Mouse (Mus musculus) urinary bladder, postnatal 10 days (tissue): ENCODE results near the gene Twsg1.

Experiments used
- DNase-seq: peaks from one replicate; pipeline ENCODE4 v3.0.0; 2022; ENCODE audit warnings: low spot score

Gene Twsg1

GRCm38 (mm10) chr17:65933741-65934140 is 17.3 kb downstream of the Twsg1 start:
- no peak for DNase-seq

GRCm38 (mm10) chr17:65931525-65931924 is 19.5 kb downstream of the Twsg1 start:
- DNase-seq: no peak

DNA sequence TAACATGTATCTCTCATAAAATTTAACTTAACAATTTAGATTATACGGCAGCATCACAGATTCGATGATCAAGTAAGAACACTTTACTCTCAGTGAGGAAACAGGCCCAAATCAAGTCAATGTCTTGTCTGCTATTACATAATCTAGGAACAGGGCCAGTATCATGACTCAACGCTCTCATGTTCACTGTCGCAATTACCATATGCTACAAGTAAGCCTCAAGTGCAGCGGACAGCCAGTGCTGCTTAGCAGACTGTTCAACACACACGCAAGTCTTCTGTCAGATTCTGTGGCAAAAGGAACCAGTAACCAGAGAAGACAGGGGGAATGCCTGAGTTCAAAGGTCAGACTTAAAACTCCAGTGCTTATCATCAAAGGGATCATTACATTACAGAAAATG is 20.1 kb downstream of the Twsg1 start:
- no peak for DNase-seq

- DNase-seq: no peak
Measured at GRCm38 (mm10) chr17:65930158-65930826, 20.7 kb downstream of the Twsg1 start.

DNA sequence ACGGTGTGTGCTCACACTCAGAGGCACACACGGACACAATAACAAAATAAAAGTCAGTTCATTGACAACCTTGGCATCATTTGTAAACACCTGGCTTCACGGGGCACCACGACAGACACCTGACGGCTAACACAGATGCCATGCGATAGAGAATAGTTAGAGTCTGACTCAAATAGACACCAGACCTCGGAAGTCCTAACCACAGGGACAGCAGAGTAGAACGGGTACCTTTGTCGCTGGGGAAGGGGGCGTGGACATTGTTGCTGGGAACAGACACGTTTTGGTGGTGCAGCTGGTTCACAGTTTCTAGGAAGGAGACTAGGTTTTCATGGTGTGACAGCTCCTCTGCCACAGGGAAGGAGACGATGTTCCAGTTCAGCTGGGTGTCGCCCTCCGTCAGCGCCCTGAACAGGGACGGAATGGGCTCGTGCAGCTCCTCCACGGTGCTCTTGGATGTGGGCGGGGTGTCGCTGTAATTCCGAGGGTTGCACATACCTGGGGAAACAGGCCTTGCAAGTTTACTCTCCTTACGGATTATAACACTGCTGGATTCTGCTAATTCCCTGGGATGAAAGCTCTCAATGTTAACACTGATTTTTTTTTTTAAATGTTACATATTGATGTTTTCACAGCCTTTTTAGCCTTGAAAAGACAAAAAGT is 21.6 kb downstream of the Twsg1 start:
- no peak for DNase-seq

DNA sequence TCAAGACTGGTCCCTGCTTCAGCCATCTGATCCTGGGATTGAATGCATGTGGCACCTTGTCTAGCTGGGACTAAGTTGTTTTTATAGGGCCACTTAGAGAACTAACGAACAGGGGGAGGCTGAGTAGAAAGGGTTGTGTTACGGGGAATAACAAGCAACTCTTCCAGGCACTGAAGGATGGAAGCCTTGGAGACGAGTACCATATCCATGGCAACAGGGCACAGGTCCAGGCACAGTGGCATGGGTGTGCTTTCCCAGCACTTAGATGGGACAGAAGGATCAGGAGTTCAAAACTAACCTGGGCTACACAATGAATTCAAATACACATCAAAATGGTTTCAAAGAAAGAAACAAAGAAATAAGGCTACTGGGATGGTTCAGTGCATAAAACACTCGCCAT is 23.9 kb downstream of the Twsg1 start:
- no peak for DNase-seq

DNA sequence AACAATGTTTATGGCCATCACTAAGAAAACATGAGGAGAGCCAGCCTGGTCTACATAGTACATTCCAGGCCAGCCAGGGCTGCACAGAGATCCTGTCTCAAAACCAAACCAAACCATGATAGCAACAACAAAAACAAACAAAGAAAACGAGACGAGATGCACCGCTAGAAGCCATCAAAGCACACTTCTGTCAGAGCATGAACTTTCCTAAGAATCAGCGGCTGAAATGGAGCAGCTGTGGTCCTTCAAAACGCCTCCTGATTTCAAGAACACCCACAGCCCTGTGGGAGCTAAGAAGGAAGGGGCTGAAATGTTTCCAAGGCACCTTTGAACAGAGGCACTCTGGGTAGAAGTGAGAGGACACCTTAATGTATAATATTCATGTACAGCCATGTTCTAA is 26.8 kb downstream of the Twsg1 start:
- no peak for DNase-seq

- no peak for DNase-seq
Measured at GRCm38 (mm10) chr17:65921975-65922374, 29.1 kb downstream of the Twsg1 start.

- no peak for DNase-seq
Measured at GRCm38 (mm10) chr17:65919235-65919634, 31.8 kb downstream of the Twsg1 start.

GRCm38 (mm10) chr17:65916135-65916668 is 34.8 kb downstream of the Twsg1 start:
- DNase-seq: peak; percentile 50

DNA sequence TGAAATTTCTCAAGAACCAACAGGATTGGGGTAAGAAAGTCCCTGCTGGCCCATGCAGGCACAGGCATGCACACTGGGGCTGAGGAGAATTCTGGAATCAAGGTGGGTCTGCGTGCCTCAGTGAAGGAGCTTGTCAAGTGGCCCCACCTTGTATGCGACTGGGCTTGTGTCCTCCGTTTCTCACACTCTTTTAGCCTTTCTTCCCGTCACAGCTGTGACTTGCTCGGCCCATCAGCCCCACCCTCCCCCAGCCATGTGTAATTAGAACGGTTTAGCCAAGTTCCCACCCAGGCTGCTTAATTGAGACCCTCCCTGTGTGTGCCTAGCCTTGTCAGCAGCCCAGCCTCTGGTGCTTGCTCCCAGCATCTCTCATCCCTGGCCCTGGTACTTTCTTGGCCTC is 36.9 kb downstream of the Twsg1 start:
- no peak for DNase-seq

DNA sequence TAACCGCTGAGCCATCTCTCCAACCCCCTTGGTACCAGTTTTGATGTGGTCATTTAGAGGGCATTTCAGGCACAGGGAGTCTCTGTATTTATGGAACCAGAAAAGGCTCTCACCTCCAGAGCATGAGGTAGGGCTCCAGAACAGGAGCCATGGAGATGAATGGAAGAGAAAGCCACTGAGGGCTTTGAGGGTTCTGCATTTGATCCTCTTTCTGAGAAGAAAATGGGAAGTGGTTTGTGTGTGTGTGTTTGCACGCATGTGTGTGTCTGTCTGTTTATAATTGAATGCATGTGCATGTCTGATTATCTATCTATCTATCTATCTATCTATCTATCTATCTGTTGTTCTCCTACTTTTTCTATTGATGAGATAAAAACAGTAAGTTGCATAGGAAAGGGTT is 38.8 kb downstream of the Twsg1 start:
- no peak for DNase-seq

DNA sequence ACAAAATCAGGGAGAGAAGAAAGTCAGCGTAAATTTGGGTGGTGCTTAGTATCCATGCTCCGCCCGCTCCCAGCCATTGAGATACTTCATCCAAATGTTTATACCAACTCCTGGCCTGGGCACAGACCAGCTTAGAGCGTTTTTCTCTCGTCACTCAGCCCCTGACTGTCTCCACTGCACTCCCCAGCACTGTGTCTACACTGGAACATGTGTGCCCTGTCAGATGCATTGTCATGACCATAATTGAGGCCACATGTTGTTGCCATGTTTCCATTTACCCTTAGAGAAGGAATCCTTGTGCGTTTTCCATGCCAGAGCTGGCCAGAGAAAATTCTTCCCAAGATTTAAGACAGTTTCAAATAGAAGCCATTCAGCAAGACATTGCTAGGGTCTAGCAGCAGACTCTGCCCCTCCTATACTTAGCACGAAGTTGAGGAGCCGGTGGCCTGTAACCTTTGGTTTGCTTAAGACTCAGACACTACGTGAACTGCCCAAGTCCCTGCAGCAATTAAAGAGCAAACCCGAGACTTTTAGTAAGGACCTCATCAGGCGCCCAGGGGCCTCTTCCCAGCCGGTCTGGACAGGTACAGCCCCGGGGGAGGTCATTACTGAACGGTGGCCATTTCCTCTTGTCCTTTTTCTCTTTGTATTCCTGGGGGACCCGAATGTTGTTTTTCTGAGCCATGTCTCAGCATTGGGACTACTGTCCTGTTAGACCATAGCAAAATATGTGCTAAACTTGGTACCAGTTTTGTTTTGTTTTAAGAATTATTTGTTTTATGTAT is 39.5 kb downstream of the Twsg1 start:
- no peak for DNase-seq

DNA sequence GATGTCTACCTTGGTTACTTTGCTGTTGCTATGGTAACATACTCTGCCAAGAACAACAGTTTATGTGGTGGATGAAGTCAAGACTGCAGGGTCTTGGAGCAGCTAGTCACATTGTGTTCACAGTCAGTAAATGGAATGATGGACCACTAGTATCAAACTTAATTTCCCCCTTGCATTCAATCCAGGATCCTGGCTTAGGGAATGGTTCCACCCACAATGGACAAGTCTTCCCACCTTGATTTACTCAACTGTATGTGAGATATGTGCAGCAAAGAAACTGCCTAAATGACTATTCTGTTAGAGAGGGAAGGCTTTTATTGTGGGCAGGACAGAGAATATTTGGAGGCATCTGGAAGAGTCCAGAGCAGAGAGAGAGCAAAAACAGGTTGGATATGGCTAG is 42.8 kb downstream of the Twsg1 start:
- DNase-seq: no peak

- DNase-seq: no peak
Measured at GRCm38 (mm10) chr17:65906895-65907401, 44.1 kb downstream of the Twsg1 start.

DNA sequence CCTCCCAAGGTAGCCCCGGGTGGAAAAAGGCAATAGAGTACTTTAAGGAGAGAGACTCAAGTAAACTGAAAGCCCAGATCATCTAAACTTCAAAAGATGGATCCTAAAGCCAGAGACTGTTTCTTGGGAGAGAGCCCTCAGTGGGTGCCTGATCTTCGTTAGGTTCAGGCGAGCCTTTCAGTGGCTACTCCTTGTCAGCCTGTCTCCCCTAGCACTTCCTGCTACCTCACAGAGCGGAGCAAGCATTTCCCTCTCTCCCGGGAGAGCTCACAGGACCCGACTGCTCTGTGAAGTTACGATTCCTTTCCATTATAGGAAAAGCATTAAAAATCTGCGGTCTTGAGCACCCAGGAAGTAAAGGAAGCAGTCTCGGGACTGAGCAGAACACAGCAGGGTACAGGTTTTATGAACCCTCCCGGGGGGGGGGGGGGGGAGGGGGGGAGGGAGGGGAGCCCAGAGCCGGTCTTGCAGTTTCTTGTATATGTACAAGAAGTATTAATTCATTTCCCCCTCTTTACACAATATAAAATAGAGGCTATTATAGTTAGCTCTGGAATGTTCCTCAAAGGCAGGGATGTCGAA is 44.6 kb downstream of the Twsg1 start:
- no peak for DNase-seq

DNA sequence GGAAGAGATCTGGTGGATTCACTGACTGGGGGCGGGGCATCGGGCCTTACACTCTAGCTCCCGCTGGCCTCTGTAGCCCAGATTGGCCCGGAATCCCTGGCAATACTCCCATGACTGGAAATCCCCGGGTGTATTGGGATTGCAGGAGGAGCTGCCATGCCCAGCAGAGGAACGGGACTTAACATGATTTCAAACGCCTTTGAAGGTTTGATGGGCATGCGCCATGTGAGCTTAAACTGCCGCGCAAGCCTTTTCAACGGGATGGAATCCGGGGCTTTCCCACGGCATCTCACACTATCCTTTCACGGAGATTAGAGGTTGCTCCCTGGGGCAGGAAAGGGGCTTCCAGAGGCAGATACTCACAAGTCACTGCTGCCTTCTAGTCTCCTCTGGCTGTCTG is 45.8 kb downstream of the Twsg1 start:
- DNase-seq: no peak

DNA sequence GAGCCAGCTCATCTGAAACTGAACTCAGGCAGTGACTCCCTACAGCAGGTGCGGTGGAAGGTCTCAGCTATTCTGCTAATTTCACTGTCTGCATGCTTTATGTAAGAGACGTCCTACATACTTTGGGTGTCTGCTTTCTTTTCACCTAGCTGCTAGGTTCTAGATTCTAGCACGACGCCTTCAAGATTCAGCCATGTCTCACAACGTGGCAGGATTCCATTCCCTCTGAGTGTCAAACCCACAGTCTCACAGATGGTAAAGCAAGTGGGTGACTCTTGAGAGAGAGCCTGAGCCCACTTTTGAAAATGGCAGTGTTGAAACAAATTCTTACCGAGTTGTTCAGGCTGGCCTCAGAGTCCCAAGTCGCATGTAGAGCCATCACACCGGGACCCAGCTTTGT is 47.2 kb downstream of the Twsg1 start:
- DNase-seq: no peak

- no peak for DNase-seq
Measured at GRCm38 (mm10) chr17:65903011-65903410, 48.0 kb downstream of the Twsg1 start.

DNA sequence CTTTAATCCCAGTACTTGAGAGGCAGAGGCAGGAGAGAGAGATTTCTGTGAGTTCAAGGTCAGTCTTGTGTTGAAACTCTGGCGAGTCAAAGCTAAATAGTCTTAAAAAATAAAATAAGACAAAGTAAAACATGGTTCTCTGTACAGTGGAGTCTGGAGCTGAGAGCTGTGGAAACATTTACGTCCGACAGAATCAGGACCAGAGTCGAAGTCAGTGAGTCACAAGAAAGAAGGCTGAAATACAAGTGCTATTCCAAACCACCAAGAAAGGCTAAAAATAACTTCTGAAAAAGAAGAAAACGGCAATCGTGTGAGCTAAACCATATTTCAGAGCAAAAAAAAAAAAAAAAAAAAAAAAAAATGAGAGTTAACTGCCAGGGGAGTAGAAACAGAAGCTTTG is 48.7 kb downstream of the Twsg1 start:
- no peak for DNase-seq

- no peak for DNase-seq
Measured at GRCm38 (mm10) chr17:65896016-65896415, 55.0 kb downstream of the Twsg1 start.

GRCm38 (mm10) chr17:65889476-65889875 is 61.5 kb downstream of the Twsg1 start:
- DNase-seq: no peak
